Mouse (Mus musculus) heart, adult 2 months (tissue): ENCODE data around the gene Lgals2. TPM values are rescaled to one million over a fixed set of nuclear protein-coding genes. Genes with fewer than 3 reads are reported as not detected.
A peak's percentile ranks its signal among the peaks of the same experiment; 100 is the strongest.

ENCODE experiments used
- DNase-seq, 2 experiments: peaks; one replicate each; pipeline ENCODE4 v3.0.0; 2021
- H3K27ac ChIP-seq: fragments of 200-600 bp; 2 replicates; pipeline ENCODE4 v1.8.1; 2022
- H3K27me3 ChIP-seq: fragments of 200-500 bp; 2 replicates; pipeline ENCODE4 v1.6.1; 2012; ENCODE audit warnings: mild to moderate bottlenecking, low read length, inconsistent platforms, mixed read lengths; ENCODE audit not compliant: control insufficient read depth, insufficient read depth
- H3K36me3 ChIP-seq: fragments of 200-500 bp; 2 replicates; pipeline ENCODE4 v1.6.1; 2012; ENCODE audit warnings: low read length, inconsistent platforms; ENCODE audit not compliant: control insufficient read depth, insufficient read depth
- H3K4me1 ChIP-seq: fragments of 200-500 bp; 2 replicates; pipeline ENCODE4 v1.6.1; 2011; ENCODE audit warnings: low read length; ENCODE audit not compliant: control insufficient read depth, insufficient read depth
- H3K4me3 ChIP-seq: fragments of 200-600 bp; 2 replicates; pipeline ENCODE4 v1.8.1; 2022
- H3K79me2 ChIP-seq: fragments of 200-500 bp; replicated peaks from 2 replicates; pipeline ENCODE4 v1.6.1; 2012; ENCODE audit warnings: mild to moderate bottlenecking, inconsistent platforms, low read length, moderate library complexity, mixed read lengths; ENCODE audit not compliant: control insufficient read depth, insufficient read depth
- H3K9ac ChIP-seq: fragments of 200-500 bp; 2 replicates; pipeline ENCODE4 v1.6.1; 2012; ENCODE audit warnings: low read depth, mild to moderate bottlenecking, control low read depth, inconsistent platforms, low read length, mixed read lengths
- CTCF ChIP-seq: fragments of 200-600 bp; IDR thresholded peaks from 2 replicates; pipeline ENCODE4 v1.8.1; 2022; ENCODE audit warnings: antibody characterized with exemption, mild to moderate bottlenecking, moderate library complexity
- EP300 ChIP-seq: fragments of 200-500 bp; IDR thresholded peaks from 2 replicates; pipeline ENCODE4 v1.6.1; 2011; ENCODE audit warnings: low read depth, low read length, control low read depth; ENCODE audit not compliant: insufficient read depth
- POLR2A ChIP-seq: fragments of 200-500 bp; IDR thresholded peaks from 2 replicates; pipeline ENCODE4 v1.6.1; 2011; ENCODE audit warnings: mild to moderate bottlenecking, low read depth, low read length, control low read depth; ENCODE audit not compliant: insufficient read depth
- WGBS: fragments of 180-500 bp; shearing (Covaris S2); methylation state at CpG from one replicate; pipeline ENCODE4 v1.1.7; 2018; 5-methylcytosine and 5-hydroxymethylcytosine counted together
- intact Hi-C: fragments of 180-260 bp; cut with DNase I; formaldehyde crosslinking; loops from one replicate; pipeline ENCODE4 v1.15.1; 2025
- polyA plus RNA-seq: library from polyadenylated mRNA; depleted of rRNA; stranded (reverse); fragments of >200 nt; gene quantifications from 2 replicates; pipeline ENCODE4 v1.2.3, GENCODE M21; 2012
- total RNA-seq, 2 experiments: library from RNA; stranded (reverse); gene quantifications; 2 replicates each; pipeline ENCODE4 v1.2.3; 2021

Lgals2 gene
- total and polyA plus RNA-seq, 3 experiments, result 1.5 TPM; not detected in 2

GRCm38 (mm10) chr15:78830742-78831719 is 24.3 kb downstream of the Lgals2 start:
- Histone ChIP-seq H3K27ac (peak overlapping the region; percentile 97), H3K4me3 (peak overlapping the region; percentile 42; the same call in 1 of the 2 replicates), H3K36me3 (peaks cover 2% of the 10 kb centered on the region; the same call in 1 of the 2 replicates), H3K4me1 (peaks cover 32% of the 10 kb centered on the region), H3K9ac (peak overlapping the region; percentile 67; the same call in 1 of the 2 replicates), H3K27me3 (no peaks in the 10 kb centered on the region), H3K79me2 (no peaks in the 10 kb centered on the region)
- peak; percentile 10; the same call in 1 of the 2 replicates for TF ChIP-seq CTCF
- no peak for TF ChIP-seq EP300
- TF ChIP-seq POLR2A, result no peak
- WGBS, result 46% methylated on average over 10 of the region's 10 CpGs
- intact Hi-C loops, result no loop called here
- no peak for DNase-seq

GRCm38 (mm10) chr15:78829636-78830035 is 25.7 kb downstream of the Lgals2 start:
- WGBS, result 93% methylated on average over 1 of the region's 1 CpGs
- intact Hi-C loops, result no loop called here
- Histone ChIP-seq H3K27ac (no peak overlapping the region), H3K4me3 (no peak overlapping the region), H3K4me1 (peaks cover 22% of the 10 kb centered on the region), H3K79me2 (no peaks in the 10 kb centered on the region), H3K36me3 (peaks cover 1% of the 10 kb centered on the region; the same call in 1 of the 2 replicates), H3K27me3 (no peaks in the 10 kb centered on the region), H3K9ac (no peak overlapping the region)
- TF ChIP-seq CTCF, result peak; percentile 59
- no peak for TF ChIP-seq EP300
- no peak for TF ChIP-seq POLR2A
- no peak for DNase-seq

DNA sequence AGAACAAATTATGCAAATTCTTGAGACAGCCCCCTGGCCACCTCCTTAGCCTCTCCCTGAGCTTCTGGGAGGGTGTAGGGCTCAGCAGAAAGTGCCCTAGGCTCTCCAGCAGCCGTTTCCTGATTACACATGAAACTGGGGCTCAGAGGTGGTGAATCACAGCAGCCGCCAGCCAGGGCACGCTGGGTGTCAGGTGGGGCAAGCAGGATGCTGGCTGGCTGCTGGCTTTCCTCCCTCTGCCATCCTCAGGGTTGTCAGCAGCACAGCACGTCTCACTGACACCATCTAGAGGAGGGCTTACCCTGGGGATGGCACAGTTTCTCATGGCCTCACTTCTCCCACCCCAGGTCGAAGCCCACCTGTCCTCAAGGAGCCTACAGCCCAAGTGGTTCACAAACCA is 27.0 kb downstream of the Lgals2 start:
- H3K9ac ChIP-seq, result no peak overlapping the region
- no peaks in the 10 kb centered on the region for H3K36me3 ChIP-seq
- intact Hi-C loops, result no loop called here
- no peak overlapping the region for H3K4me3 ChIP-seq
- 33% methylated on average over 5 of the region's 5 CpGs for WGBS
- DNase-seq, result no peak
- no peaks in the 10 kb centered on the region for H3K27me3 ChIP-seq
- H3K4me1 ChIP-seq, result peaks cover 10% of the 10 kb centered on the region
- H3K79me2 ChIP-seq, result no peaks in the 10 kb centered on the region
- no peak overlapping the region for H3K27ac ChIP-seq
- TF ChIP-seq POLR2A, result no peak
- TF ChIP-seq CTCF, result no peak
- TF ChIP-seq EP300, result no peak

DNA sequence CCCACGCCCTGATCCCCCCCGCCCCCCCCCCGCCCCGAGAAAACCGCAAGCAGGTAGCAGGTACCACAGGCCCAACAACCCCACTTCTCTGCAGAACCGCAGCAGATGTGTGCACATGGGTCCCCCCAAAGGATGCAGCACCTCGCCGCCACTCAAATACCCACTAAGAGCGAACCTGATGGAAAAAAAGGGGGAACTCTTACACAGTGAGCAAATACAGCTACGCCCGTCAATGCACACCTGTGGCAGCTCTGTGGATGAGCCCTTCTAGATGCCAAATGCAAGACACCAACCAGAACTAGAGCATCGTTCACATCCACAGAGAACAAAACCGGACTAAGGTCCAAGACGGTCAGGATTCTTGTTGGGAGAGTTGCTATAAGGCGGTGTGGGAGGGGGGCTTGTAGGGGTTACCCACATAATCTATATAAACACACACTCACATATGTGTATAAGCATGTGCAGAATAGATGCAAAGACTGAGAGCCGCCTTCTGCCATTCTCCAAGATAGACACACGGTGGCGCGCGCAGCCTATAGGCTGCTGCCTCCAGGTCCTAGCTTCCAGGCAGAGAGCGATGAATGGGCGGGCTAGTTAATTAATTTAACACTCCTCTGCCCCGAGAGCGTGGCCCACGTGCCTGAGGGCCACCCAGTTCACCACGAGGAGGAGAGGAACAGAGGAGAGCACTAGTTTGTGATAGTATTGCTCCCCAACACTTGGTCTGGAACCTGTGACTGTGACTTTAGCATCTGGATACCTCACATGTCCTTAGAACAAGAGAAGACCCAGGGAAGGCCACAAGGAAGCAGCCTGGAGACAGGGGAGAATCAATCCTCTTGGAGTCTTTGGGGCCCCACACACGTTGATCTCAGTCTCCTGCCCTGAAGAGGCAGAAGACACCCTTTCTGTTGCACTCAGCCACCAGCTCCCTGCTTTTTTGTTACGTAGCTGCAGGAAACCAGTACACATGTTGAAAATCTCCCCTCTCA is 28.8 kb downstream of the Lgals2 start:
- H3K27me3 ChIP-seq, result no peaks in the 10 kb centered on the region
- no peaks in the 10 kb centered on the region for H3K79me2 ChIP-seq
- no peaks in the 10 kb centered on the region for H3K36me3 ChIP-seq
- H3K4me1 ChIP-seq, result peaks cover 3% of the 10 kb centered on the region
- TF ChIP-seq POLR2A (no peak), CTCF (peak; percentile 99), EP300 (peak; percentile 98)
- H3K27ac ChIP-seq, result no peak overlapping the region
- DNase-seq, result peak; percentile 82 to 83
- H3K4me3 ChIP-seq, result no peak overlapping the region
- no peak overlapping the region for H3K9ac ChIP-seq
- WGBS, result 20% methylated on average over 28 of the region's 28 CpGs
- intact Hi-C loops, result loop anchor here (1.0 kb wide), 2 partner anchors 22 to 44 kb away; no protein-coding TSS in a partner anchor

DNA sequence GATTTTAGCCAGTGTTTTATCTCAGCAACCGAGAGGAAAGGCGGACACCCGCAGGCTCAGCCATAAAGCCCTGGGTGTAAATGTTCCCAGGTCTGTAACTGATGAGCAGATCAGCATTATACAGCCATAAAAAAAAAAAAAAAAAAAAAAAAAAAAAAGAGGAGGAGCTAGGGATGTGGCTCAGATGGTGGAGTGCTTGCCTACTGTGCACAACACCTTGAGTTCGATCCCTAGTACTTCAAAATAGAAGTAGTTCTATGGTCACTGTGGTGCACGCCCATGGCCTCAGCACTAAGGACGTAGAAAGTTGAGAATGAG is 39.3 kb downstream of the Lgals2 start:
- peaks cover 13% of the 10 kb centered on the region for H3K4me1 ChIP-seq
- no peaks in the 10 kb centered on the region for H3K36me3 ChIP-seq
- H3K79me2 ChIP-seq, result no peaks in the 10 kb centered on the region
- H3K4me3 ChIP-seq, result no peak overlapping the region
- intact Hi-C loops, result loop anchor here (5.0 kb wide), 1 partner anchor 36 kb away; no protein-coding TSS in a partner anchor
- H3K27me3 ChIP-seq, result no peaks in the 10 kb centered on the region
- DNase-seq, result no peak
- WGBS, result 43% methylated on average over 6 of the region's 6 CpGs
- TF ChIP-seq POLR2A, result no peak
- TF ChIP-seq EP300, result 0 out of 2 replicates have a peak, but pooled peaks have one; percentile 14
- TF ChIP-seq CTCF, result no peak
- peak overlapping the region; percentile 69 for H3K27ac ChIP-seq
- H3K9ac ChIP-seq, result no peak overlapping the region
